Mouse (Mus musculus) megakaryocyte-erythroid progenitor cell, adult 5-6 weeks (primary cell): ENCODE measurements around the gene Zfp28. TPM values are rescaled to one million over a fixed set of nuclear protein-coding genes. Genes with fewer than 3 reads are reported as not detected.

ENCODE experiments used
- ATAC-seq: replicated peaks from 2 replicates; pipeline ENCODE4 v1.8.0; 2016; ENCODE audit warnings: mild to moderate bottlenecking, inconsistent platforms; ENCODE audit not compliant: severe bottlenecking, poor library complexity, low FRiP score, low TSS enrichment
- total RNA-seq, 2 experiments: library from RNA; stranded (forward) in 1 of 2; stranded (reverse) in 1 of 2; fragments of 200-1000, 215-1000 nt in 1 of 2; fragments of >200 nt in 1 of 2; fragmentation: Nextera tagmentation in 1 of 2; gene quantifications; 2 replicates each; pipeline ENCODE4 v1.2.3; 2014 to 2017

Zfp28 gene
- total RNA-seq, 2 experiments from 2014 or later = 0.89 to 1.4 TPM

DNA sequence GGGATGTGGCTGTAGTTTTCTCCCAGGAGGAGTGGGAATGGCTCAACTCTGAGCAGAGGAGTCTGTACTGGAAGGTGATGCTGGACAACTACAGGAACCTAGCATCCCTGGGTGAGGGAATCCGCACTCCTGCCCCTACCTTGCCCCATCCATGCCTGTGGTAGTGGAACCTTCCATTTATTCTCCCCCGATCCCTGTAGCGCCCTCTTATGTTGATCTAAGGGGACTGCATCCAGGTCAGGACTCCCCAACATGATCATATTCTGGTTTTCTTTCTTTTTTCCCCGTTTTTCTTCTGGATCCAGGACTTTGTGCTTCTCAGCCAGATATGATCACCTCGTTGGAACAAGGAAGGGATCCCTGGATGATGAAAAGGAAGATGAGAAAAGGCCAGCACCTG lies 6.4 kb downstream of the Zfp28 start:
- ATAC-seq = no peak

DNA sequence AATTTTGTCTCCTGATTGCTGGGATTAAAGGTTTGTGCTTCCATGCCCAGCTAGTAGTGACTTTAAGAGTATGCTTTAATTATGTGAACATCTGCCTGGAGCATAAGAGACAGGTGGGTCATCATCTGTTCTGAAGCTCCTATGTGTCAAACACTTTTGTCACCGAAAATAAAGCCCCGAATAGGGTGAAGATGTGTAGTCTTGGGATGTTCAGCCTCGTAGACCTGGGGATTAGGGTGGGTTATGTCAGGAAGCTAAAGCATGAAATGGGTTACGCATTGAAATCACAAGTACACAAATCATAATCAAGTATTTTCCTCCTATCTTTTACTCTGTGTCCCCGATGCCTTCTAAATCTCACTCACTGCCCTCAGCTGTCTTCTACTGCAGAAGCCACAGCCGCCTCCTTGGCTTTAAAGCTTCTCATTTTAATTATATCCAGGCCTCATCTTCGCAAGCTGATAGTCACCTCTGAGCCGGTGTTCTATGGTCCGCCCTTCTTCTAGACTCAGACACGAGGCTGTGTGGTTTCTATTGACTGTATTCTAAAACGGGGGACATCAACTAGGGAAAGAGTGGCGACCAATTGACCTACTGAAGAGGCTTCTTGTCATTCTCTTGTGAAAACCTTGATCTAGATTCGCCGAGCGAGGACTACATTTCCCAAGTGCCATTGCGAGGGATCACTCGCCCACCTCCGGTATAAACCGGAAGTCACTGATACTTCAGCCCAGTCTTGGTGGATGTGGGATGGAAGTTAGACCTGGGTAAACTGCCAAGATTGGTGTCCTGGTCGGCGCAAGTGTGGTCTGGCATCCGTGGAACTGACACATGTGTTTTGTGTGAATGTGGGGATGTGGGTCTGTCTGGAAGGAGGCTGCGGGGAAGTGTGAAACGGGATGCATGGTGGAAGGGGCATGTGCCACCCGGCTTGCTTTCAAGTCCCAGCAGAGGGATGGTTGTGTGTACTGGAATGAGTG lies 15.2 kb downstream of the Zfp28 start, which contains the start of gene Smim17:
Gene Smim17, plus strand, starts transcription at position 720 of the 980 bp plus-strand sequence.
- peak; percentile 97 for ATAC-seq

DNA sequence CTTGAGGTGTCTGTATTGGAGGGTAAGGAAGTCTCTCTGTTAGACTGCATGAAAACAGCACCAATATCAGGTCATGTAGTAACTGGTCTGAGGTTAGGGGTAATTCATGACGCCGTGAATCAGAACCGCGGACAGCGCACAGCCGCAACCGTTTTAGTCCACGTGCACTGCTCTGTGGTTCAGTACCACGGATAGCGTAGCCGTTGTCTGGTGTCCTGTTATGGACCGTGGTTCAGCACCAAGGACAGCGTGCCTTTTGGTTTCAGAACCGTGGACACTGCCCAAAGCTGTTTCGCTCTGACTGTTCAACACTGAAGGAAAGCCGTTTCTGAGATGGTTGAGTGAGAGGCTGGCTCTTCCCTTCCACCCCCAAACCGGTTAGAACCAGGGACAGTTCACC lies 26.9 kb downstream of the Zfp28 start, which contains the start of gene Gm20715:
Gene Gm20715, plus strand, starts transcription at position 235 of the 400 bp plus-strand sequence.
- peak; percentile 99 for ATAC-seq

DNA sequence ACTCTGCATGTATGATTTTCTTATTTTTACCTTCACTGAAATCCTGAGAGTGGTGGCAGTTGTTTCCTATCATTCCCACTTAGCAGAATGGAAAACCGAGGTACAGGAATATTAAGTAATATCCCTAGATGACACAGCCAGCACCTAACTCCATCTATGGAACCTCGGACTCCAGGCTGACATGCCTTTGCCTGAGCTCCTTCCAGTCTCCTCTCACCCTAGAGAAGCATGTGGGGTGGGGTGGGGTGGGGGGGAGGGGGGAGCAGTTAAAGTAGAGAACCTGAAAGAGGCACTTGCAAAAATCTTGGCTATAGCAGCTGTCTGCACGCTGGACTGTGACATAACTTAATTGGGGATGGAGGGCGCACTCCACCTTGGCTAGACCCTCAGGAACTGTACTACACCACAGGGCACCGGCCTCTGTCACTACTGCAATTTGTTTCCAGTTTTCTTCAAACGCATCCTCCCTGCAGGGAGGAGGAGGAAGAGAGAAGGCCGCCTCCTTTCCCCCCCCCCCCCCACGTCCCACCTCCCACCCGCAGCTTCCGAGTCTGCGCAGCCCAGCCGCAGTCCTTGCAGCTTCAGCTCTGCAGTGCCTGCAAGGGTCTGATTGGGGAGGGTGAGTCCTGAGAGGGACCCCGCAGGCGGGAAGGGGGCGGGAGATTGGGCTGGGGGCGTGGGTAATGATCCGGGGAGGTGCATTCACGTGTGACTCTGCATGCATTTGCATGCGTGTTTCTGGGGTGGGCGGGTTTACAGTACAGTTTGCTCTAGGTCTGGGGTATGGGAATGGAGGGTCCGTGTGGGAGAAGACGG lies 31.7 kb downstream of the Zfp28 start:
- ATAC-seq = no peak

DNA sequence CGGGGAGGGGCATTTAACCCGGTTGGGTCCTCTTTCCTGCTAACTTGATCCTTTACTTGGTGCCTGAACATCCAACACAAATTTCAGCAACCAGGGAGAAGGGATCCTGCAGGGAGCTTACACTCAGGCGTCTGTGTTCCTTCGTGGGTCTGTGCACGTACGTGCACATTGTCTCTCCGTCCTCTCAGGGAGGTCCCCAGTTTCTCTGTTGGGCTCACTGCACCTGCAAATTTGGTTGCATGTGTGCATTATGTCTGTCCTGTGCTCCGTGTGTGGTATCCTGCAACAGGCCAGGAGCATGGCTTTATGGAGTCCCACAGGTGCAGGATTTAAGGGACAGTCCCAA lies 32.3 kb downstream of the Zfp28 start:
- no peak for ATAC-seq

DNA sequence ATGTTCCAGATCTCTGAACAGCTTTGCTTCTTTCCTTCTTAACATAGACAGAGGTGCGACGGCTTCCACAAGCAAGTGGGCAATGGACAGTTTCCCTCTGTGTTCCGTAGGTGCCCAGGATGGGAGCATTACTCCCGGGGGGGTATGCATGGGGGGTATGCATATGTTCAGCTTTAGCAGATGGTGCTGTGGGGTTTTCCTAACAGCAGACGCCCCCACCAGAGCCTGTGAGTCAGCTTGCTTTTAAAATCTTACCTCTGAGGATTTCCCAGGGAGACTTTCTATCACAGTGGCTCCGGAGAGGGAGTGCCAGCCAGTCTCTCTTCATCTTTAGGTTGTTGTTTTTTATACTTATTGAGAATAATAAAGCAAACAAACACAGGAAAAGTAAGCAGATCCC lies 36.8 kb downstream of the Zfp28 start:
- ATAC-seq = no peak

DNA sequence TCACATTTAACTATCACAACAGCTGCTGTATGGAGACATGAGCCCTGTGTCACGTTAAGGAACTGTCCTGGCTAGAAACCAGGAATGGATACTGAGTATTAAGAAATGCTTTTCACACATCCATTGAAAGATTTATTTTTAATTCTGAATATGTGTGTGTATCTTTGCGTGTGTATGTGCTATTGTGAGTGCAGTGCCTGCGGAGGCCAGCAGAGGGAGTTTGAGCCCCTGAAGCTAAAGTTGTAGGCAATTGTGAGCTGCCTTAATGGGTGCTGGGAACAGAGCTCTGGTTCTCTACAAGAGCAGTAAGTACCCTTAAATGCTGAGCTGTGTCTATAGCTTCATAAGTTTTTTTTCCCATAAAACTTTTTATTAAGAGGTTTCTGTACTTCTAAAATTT lies 46.3 kb downstream of the Zfp28 start:
- ATAC-seq = no peak

DNA sequence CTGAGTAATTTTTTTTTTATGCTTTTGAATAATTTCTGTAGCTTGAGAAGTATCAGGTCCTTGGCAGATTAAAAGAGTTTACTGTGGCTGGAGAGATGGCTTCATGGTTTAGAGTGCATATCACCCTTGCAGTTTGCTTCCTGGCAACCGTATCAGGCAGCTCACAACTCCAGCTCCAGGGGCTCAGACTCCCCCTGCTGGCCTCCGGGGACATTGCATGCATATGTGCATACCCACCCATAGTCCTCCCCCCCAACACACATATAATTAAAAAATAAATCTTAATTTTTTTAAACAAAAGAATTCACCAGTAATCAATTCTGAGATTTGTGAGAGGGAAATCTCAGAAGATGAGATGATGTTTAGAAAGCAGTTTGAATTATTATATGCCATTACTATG lies 47.2 kb downstream of the Zfp28 start:
- peak; percentile 86 for ATAC-seq

DNA sequence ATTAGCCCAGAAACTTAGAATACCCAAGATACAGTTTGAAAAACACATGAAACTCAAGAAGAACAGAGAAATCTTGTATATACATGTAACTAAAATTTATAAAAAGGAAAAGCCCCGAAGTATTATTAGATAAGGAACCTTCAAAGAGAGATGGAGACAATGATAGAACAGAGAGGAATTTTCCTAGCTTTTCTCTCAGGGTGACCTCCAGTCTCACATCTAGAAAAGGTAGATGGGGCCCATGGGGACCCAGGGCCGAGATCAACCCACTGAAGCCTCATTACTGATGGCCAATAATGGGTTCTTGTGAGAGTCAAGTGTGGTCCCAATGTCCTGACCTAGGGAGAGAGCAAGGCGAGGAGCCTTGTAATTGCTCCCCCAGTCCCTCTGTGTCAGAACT lies 55.3 kb downstream of the Zfp28 start, which contains the start of gene Olfr1344:
Gene Olfr1344, plus strand, starts transcription at position 301 of the 400 bp plus-strand sequence.
- no peak for ATAC-seq

DNA sequence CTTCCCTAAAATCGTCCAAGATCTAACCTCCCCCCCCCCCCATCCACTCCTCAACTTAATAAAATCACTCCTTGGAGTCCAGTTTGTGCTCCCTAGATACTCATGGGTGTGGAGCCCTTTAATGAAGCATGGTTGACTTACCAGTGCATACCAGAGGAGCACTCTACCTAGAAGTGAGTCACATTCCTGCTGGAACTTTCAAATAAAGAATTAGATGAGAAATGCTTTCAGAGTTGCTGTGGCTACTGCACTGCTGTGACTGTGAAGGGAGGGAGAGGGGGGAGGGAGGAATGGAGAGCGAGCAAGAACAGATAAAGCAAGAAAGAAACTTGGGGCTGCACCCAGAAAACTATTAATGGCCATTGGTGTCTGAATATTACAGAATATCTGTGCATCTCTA lies 58.1 kb downstream of the Zfp28 start:
- ATAC-seq = no peak

Other genes starting within 250 kb of the Zfp28 start
- 21.9 and 43.6 TPM in 2 replicates for gene Zfp787, start 227.3 kb upstream of the Zfp28 start, total RNA-seq (2014; fragmentation: Nextera tagmentation)
- gene Zfp787, start 227.3 kb upstream of the Zfp28 start, total RNA-seq (2017) = 16.7 and 17.3 TPM in 2 replicates
- 4.1 and 11.9 TPM in 2 replicates for gene Zfp444, start 211.1 kb upstream of the Zfp28 start, total RNA-seq (2014; fragmentation: Nextera tagmentation)
- gene Zfp444, start 211.1 kb upstream of the Zfp28 start, total RNA-seq (2017) = 21.9 and 22.6 TPM in 2 replicates
- not detected in 2 replicates for gene Galp, start 186.2 kb upstream of the Zfp28 start, total RNA-seq (2014; fragmentation: Nextera tagmentation)
- gene Galp, start 186.2 kb upstream of the Zfp28 start, total RNA-seq (2017) = not detected in 2 replicates
- gene Zscan5b, start 161.0 kb upstream of the Zfp28 start, total RNA-seq (2014; fragmentation: Nextera tagmentation) = not detected in 2 replicates
- gene Zscan5b, start 161.0 kb upstream of the Zfp28 start, total RNA-seq (2017) = not detected in 2 replicates
- gene Epp13, start 130.6 kb upstream of the Zfp28 start, total RNA-seq (2014; fragmentation: Nextera tagmentation) = not detected in 2 replicates
- not detected in 2 replicates for gene Epp13, start 130.6 kb upstream of the Zfp28 start, total RNA-seq (2017)
- gene Zfp667, start 96.7 kb upstream of the Zfp28 start, total RNA-seq (2014; fragmentation: Nextera tagmentation) = 2.5 and 3.5 TPM in 2 replicates
- 2.5 and 4.7 TPM in 2 replicates for gene Zfp667, start 96.7 kb upstream of the Zfp28 start, total RNA-seq (2017)
- gene Zfp583, start 52.0 kb upstream of the Zfp28 start, total RNA-seq (2014; fragmentation: Nextera tagmentation) = 2.8 and 5.2 TPM in 2 replicates
- 2.5 and 6.4 TPM in 2 replicates for gene Zfp583, start 52.0 kb upstream of the Zfp28 start, total RNA-seq (2017)
- gene Gm3854, start 39.5 kb upstream of the Zfp28 start, total RNA-seq (2014; fragmentation: Nextera tagmentation) = 0.11 and 0.87 TPM in 2 replicates
- 0.30 and 1.1 TPM in 2 replicates for gene Gm3854, start 39.5 kb upstream of the Zfp28 start, total RNA-seq (2017)
- 2.8 and 7.0 TPM in 2 replicates for gene Zfp78, start 20.0 kb upstream of the Zfp28 start, total RNA-seq (2014; fragmentation: Nextera tagmentation)
- gene Zfp78, start 20.0 kb upstream of the Zfp28 start, total RNA-seq (2017) = 3.6 and 3.7 TPM in 2 replicates
- not detected in 2 replicates for gene Smim17, start 15.4 kb downstream of the Zfp28 start, total RNA-seq (2014; fragmentation: Nextera tagmentation)
- gene Smim17, start 15.4 kb downstream of the Zfp28 start, total RNA-seq (2017) = not detected in 2 replicates
- not detected in 2 replicates for gene Gm20715, start 27.0 kb downstream of the Zfp28 start, total RNA-seq (2014; fragmentation: Nextera tagmentation)
- gene Gm20715, start 27.0 kb downstream of the Zfp28 start, total RNA-seq (2017) = not detected in 2 replicates
- not detected in 2 replicates for gene Olfr1344, start 55.4 kb downstream of the Zfp28 start, total RNA-seq (2014; fragmentation: Nextera tagmentation)
- gene Olfr1344, start 55.4 kb downstream of the Zfp28 start, total RNA-seq (2017) = not detected in 2 replicates
- gene Olfr1336, start 72.9 kb downstream of the Zfp28 start, total RNA-seq (2014; fragmentation: Nextera tagmentation) = not detected in 2 replicates
- not detected in 2 replicates for gene Olfr1336, start 72.9 kb downstream of the Zfp28 start, total RNA-seq (2017)
- gene Olfr1346, start 83.8 kb downstream of the Zfp28 start, total RNA-seq (2014; fragmentation: Nextera tagmentation) = not detected in 2 replicates
- gene Olfr1346, start 83.8 kb downstream of the Zfp28 start, total RNA-seq (2017) = not detected in 2 replicates
- not detected in 2 replicates for gene Olfr5, start 103.6 kb downstream of the Zfp28 start, total RNA-seq (2014; fragmentation: Nextera tagmentation)
- not detected in 2 replicates for gene Olfr5, start 103.6 kb downstream of the Zfp28 start, total RNA-seq (2017)
- not detected in 2 replicates for gene Olfr1347, start 116.5 kb downstream of the Zfp28 start, total RNA-seq (2014; fragmentation: Nextera tagmentation)
- not detected in 2 replicates for gene Olfr1347, start 116.5 kb downstream of the Zfp28 start, total RNA-seq (2017)
- not detected in 2 replicates for gene Olfr1348, start 125.5 kb downstream of the Zfp28 start, total RNA-seq (2014; fragmentation: Nextera tagmentation)
- not detected in 2 replicates for gene Olfr1348, start 125.5 kb downstream of the Zfp28 start, total RNA-seq (2017)
- not detected in 2 replicates for gene Olfr1349, start 139.7 kb downstream of the Zfp28 start, total RNA-seq (2014; fragmentation: Nextera tagmentation)
- gene Olfr1349, start 139.7 kb downstream of the Zfp28 start, total RNA-seq (2017) = not detected in 2 replicates
- gene Olfr1350, start 181.5 kb downstream of the Zfp28 start, total RNA-seq (2014; fragmentation: Nextera tagmentation) = not detected in 2 replicates
- gene Olfr1350, start 181.5 kb downstream of the Zfp28 start, total RNA-seq (2017) = not detected in 2 replicates